Mouse (Mus musculus): ENCODE data around the gene Ensa.
"Not testable (repeated sequence)": the region's sequence is repeated elsewhere in the genome, so short reads cannot be mapped to it uniquely, and the experiment has no call there.

Ensa gene

DNA sequence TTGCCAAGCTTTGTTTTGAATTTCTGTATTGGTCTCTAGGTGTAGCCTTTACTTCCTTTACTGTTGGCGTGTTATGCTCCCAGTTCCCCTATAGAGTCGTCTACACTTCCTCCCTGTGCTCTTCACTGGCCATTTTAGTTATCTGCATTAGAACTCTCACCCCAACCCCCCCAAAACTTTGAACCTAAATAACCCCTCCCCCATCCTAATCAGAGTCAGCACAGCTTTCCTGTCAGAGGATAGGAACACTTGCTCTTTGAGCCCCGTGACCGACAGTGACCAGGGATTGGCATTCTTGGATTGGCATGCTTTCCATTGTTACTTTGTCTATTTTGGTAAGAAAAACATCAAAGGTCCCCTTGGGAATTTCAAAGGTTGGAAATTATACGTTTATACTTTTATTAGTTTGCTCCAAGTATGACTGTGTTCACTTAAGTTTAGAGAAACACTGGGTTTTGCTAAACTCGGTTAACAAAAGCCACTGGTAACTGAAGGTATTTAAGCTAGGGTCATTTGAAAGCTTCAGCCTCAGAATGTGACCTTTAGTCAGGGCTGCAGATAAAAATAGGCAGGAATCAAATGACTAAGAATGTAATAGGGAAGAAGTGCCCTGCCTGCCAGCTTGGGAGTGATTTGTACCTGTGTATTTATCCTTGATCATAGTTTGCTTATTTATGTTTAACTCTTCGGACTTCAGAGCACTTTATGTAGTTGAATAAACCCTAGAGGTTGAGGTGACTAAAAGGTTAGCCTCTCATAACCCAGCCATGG lies 37.3 kb downstream of the Ensa start:
- no peak for DNase-seq (ENCODE audit: extremely low read depth, low read depth, low spot score)

DNA sequence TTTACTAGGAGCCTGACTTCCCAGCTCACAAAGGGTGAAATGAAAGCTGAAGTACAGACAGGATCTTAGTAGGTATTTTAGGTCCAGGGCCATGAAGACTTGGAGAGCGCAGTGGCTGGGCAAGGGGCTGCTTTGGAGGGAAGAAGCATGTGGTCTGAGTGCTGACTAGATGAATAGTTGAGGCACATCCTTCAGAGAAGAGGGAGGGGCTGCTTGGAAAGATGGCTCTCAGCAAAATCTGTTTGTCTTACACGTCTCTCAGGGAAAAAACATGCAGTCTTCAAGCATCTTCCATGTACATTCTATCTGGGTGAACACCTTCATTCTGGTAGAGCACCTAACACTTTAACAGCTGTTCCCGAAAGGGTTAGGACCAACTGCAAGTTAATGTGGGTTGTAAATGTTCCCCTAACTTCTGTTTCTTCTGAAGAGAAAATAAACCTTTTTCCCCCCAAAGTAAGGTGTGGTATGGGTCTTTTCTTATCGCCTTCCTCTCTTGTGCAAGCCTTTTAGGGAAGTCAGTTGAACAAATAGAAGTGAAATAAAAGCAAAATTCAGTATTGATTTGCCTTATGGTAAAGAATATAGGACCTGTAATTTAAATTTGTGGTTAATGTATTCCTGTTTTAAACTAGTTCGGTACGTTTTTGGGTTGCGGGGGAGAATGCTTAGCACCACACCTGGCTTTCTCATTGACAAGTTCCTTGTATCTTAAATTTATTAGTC lies 38.1 kb downstream of the Ensa start:
- DNase-seq (ENCODE audit: extremely low read depth, low read depth, low spot score), result no peak

DNA sequence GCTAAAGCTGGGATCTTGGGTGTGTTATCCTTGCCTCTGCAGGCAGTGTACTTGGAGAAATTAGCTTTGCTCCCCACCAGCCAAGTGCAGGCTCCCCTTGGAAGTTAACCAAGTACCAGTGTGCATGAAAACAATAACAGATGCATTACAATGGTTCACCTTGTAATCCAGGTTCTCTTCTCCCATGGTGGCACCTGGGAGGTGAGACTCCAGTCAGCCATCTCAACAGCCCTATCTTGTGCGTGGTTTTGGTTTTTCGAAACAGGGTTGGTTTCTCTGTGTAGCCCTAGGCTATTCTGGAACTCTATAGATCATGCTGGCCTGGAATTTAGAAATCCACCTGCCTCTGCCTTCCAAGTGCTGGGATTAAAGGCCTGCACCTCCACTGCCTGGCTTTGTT lies 38.7 kb downstream of the Ensa start:
- DNase-seq (ENCODE audit: extremely low read depth, low read depth, low spot score), result no peak

DNA sequence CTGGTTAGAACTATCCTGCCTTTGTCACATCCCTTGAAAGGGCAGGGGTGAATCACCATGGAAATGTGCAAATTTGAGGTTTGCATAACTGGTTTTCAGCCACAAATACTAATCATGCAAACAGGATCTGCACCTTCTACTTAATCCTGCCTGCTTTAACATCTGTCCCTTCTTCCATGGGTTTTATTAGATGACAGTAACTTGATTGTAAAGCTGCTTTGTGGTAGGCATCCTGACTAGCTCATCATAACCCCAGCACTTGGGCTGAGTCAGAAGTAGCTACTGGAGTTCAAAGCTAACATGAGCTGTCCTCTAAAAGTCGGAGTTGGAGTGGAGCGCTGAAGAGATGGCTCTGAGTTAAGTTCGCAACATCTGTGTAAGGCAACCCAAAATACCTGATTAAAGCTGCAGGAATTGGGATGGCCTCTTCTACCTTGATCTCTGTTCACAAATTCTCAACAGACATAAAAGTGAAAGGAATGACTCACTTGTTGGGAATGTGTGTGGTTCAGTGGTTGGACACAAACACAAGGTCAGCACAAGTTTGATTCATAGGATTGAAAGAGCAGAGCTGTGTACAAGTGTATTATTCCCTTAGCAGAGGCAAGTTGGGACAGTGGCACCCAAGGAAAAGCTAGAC lies 39.3 kb downstream of the Ensa start:
- DNase-seq (ENCODE audit: extremely low read depth, low read depth, low spot score), result no peak

DNA sequence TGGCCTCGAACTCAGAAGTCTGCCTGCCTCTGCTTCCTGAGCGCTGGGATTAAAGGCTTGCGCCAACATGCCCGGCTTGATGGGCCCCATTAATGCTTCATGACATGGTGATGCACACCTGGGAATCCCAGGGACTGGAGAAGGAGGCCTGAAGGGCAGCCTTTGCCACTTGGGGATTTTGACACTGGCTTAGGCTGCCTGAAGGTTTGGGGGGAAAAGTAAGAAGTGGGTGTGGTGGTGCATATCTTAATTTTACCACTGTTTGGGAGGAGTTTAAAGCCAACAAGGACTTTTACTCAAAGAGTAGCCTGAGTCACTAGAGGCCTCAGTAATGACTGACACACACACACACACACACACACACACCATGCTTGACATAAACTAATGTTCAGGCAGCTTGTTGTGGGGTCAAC lies 40.2 kb downstream of the Ensa start:
- DNase-seq (ENCODE audit: extremely low read depth, low read depth, low spot score), result no peak

DNA sequence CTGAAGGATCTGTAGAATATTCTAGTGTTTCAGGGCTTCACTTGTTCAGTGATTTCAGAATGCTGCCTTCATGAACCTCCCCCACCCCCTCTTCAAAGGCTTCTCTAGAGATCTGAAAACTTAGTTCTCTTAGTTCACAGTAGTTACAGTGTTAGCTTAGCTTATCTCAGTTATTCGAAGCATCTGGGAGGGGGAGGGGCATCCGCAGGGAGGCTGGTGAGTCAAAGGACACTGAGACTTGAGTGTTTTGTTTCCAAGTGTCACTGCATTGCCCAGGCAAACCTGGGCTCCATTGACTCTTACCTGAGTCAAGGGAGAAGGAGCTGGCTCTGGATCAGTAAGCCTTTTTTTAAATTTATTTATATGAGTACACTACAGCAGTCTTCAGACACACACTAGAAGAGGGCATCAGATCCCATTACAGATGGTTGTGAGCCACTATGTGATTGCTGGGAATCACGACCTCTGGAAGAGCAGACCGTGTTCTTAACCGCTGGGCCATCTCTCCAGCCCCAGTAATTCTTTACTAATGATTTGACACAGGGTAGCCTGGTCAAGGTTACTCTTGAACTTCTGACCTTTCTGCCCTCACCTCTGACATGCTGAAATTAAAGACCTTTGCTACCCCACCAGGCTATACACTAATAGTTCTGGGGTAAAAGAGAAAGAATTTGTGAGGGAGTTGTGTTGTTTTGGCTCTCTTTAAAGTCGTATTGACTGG lies 41.5 kb downstream of the Ensa start:
- no peak for DNase-seq (ENCODE audit: extremely low read depth, low read depth, low spot score)

DNA sequence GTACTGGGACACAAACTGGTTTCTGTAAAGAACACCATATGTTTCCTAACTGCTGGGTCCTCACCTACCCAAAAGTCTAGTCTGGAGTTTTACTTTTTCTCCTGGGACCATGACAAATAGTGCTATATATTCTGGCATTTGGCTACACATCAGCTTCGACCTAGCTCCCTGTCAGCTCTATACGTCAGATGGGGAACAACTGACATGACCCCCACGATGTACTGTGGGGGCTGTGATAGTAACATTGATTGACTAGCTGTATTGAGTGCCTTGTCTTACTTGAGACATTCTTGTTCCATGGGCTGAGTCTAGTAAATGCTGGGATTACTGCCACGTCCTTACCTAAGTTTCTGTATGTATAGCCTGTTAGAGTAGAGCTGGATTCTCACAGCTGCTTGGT lies 42.7 kb downstream of the Ensa start:
- no peak for DNase-seq (ENCODE audit: extremely low read depth, low read depth, low spot score)

DNA sequence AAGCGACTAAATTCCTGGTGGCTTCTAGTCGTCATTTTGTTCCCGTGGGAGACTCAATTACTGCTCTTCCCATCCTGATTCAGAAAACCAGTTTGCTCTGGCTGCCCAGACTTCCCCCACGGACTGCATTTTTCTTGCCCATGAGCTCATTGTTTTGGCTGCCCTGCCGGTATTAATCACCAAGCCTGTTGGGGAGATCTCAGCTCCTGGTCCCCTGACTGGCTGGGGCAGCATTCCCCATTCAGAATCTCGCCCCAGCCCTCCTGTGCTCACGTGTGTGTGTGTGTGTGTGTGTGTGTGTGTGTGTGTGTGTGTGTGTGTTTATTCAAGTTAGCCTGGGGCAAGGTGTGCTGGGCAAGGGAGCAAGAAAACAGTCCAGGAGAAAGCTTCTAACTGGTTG lies 43.2 kb downstream of the Ensa start:
- no peak for DNase-seq (ENCODE audit: extremely low read depth, low read depth, low spot score)

DNA sequence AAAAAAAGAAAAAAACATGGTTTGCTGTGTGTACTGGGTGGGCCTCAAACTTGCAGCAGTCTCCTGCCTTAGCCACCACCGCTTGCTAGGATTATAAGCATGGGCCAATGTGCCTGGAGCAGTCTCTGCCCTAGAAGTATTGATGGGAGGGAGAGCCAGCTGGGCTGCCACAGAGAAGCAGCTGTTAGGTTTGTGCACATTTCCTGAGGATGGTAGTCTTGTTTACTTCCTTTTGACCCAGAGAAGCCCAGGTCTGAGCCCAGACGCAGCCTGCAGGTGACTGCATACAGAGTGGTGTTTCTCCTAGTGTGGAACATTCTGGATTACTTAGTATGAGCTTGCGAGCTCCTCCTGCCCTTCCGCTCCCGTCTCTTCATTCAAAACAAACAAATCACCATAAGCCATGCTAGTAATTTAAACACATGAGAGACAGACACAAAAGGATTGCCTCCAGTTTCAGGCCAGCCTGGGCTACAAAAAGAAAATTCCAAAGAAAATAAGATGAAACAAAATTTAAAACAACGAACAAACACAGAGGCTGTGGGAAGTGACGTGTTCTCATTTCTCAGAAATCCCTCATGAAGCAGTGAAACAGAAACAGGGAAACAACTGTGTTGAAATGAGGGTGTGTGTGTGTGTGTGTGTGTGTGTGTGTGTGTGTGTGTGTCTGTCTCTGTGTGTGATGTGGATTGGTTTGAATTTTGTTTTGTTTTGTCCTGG lies 44.0 kb downstream of the Ensa start:
- no peak for DNase-seq (ENCODE audit: extremely low read depth, low read depth, low spot score)

DNA sequence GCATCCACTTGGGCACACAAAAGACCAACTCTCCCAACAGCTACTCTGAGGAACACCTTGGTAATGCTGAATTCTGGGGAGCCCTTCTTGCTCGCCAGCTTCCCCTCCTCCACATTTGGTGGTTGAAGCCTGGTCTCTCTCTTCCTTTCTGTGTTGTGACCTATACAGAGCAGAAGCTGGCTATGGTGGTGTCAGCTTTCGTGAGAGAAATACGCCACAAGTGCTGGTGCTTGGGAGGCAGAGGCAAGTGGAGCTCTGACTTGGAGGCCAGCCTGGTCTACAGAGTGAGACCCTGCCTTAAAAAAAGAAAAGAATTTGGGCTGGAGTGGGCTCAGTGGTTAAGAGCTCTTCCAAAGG lies 44.5 kb downstream of the Ensa start:
- no peak for DNase-seq (ENCODE audit: extremely low read depth, low read depth, low spot score)

DNA sequence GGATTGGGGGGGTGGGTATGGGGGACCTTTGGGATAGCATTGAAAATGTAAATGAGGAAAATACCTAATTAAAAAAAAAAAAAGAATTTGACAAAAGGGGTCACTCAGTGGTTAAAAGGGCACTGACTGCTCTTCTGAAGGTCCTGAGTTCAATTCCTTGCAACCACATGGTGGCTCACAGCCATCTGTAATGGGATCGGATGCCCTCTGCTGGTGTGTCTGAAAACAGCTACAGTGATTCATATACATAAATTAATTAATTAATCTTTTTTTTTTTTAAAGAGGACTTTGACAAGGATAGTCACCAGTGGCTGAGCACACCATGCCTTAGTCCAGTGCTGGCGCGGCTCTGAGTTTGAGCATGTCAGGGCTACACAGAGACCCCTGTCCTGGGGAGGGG lies 45.6 kb downstream of the Ensa start:
- DNase-seq (ENCODE audit: extremely low read depth, low read depth, low spot score), result not testable (repeated sequence)

DNA sequence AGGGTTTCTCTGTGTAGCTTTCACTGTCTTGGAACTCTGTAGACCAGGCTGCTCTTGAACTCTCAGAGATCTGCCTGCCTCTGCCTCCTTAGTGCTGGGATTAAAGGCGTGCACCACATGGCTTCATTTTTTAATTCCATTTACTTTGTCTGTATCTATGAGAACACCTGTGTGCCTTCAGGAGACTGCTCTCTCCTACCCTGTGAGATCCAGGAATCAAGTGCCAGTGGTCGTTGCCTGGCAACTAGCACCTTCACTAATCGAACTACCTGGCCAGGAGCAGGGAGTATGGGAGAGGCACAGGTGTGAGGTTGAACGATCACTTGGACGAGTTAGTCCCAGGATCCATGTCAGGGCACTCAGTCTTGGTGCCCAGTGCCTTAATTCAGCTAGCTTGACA lies 46.4 kb downstream of the Ensa start:
- no peak for DNase-seq (ENCODE audit: extremely low read depth, low read depth, low spot score)

DNA sequence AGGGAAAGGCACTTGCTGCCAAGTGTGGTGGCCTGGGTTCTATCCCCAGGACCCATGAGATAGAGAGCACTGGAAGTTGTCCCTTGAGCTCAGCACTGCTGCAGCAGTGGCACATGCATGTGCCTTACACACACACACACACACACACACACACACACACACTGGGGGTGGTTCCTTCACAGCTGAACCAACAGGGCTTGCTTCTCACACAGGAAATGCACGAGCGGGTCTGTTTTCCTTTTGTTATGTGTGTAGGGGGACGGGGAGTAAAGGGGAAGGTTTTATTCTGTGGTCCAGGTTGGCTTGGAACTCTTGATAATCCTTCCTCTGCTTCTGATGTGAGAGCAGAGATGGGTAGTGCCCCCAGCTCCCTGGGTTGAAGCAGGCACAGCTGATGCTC lies 47.7 kb downstream of the Ensa start:
- DNase-seq (ENCODE audit: extremely low read depth, low read depth, low spot score), result no peak

DNA sequence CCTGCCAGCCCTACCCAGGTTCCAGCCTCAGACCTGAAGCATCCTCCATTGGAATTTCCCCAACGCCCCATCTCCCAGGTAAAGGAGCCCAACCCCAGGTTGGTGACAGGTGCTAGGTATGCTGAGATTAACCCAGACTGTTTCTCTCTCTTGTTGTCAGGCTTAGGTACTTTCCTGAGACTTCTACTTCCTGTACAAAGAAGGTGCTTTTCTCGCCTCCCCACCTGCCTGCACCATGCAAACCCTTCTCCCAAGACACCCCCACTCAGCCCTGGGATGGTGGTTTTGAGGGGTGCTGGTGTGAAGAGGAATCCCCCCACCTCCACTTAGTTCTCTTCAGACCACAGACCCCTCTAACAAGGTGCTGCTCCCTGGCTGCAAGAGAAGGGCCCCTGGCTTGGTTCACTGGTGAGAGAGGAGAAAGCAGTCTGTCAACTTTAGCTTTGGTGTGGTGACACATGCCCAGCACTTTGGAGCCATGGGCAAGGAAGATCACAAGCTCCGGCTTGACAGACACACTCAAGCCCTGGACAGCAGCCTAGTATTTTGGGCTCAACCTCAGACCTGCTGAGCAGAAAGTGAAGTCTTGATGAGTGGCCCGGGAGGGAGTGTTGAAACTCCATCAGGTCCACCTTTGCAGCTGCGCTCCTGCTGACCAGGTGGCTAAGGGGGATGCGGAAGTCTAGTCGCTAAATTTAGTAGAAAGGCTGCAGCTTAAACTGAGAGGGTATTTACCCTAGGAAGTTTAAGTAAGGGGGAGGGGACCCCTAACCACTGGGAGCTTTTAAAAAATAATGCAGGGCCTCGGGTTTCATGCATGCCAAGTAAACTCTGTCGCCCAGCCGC lies 48.3 kb downstream of the Ensa start:
- no peak for DNase-seq (ENCODE audit: extremely low read depth, low read depth, low spot score)

DNA sequence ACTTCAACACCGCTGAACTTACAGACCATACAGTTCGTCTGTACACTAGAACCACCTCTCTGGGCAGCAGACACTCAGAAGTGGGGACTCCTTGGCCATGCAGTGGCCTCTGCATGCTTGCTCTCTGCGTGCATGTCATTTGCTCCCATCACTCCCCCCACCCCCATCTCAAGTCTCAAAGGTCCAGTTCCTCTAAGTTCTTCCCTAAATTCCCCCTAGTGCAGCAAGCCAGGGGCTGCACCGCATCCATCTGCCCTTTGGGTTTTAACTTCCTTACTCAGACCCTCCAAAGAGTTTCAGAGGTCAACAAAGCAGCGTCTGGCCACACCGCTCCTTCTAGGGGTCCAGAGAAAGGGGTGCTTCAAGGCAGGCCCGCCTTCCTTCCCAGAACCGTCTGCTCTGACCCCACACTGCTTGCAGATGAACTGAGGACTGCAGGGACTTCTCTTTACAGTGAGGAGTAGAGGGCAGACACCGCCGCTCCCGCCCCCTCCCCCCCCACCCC lies 49.0 kb downstream of the Ensa start:
- DNase-seq (ENCODE audit: extremely low read depth, low read depth, low spot score), result no peak

DNA sequence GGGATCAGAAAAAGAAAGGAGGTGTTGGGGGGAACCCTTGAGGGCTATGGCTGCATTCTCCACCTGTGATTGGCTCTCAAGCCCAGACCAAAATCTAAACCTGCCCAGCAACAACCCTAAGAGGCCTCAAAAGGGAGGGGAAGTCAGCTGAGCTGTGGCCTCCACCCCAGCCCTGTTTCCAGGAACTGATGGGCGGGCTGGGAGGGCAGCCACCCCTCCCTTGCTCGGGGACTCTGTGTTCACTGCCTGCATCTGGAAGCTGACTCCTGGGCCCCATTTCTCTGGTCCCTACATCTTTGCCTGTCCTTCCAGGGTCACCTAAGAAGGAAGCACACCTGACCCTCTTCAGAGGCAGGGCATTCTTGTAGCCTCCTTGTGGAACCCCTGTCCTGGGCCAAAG lies 49.4 kb downstream of the Ensa start:
- DNase-seq (ENCODE audit: extremely low read depth, low read depth, low spot score), result no peak

DNA sequence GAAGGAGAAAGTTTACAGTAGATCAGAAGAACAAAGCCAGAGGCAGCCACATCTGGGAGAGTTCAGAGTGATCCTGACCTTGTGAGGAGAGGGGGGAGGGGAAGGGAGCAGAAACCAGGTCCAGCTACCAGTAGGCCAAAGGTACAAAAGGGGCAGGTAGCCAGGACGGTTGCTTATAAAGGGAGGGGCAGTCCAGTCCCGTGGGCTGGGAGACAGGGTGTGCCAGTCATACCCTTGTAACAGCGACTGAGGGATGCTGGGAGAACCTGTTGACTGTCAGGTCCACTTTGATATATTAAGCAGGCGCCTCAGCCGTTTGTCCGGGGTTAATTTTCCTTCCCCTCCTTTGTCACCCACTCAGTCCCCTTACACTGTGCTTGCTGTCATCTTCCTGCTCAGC lies 50.0 kb downstream of the Ensa start:
- DNase-seq (ENCODE audit: extremely low read depth, low read depth, low spot score), result no peak

DNA sequence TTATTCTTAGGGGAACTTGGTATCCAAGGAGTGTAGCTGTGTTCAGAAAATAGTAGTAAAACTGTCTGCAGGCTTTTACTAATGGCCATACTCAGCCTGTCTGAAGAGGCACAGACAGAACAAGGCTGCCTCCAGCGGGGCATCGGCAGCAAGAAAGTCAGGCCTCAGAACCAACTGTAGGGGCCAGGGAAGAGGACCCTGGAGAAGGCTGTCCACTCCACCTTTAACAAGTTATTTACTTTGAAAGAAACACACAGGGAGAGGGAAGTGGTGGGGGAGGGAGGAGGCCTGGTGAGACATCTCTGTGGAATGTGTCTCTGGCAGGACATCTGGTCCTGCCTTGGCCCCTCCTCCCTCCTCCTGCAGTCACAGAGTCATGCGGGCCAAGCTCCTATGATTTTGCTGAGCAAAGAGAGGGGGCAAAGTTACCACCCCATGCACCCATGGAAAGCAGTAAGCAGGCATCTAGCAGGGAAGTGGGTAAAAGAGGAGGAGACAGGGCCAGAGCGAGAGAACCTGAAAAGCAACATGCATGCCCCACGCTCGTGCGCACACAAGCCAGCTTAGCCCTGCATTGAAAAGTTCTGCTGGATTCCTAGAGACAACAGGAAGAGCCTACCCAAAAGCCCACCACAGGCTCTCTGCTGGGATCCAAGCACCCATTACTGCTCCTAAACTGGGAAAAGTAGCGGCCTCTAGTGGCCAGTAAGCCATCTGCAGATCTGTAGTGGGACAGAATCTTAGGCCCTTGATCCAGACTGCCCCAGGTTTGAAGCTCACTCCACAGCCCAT lies 50.7 kb downstream of the Ensa start:
- no peak for DNase-seq (ENCODE audit: extremely low read depth, low read depth, low spot score)

DNA sequence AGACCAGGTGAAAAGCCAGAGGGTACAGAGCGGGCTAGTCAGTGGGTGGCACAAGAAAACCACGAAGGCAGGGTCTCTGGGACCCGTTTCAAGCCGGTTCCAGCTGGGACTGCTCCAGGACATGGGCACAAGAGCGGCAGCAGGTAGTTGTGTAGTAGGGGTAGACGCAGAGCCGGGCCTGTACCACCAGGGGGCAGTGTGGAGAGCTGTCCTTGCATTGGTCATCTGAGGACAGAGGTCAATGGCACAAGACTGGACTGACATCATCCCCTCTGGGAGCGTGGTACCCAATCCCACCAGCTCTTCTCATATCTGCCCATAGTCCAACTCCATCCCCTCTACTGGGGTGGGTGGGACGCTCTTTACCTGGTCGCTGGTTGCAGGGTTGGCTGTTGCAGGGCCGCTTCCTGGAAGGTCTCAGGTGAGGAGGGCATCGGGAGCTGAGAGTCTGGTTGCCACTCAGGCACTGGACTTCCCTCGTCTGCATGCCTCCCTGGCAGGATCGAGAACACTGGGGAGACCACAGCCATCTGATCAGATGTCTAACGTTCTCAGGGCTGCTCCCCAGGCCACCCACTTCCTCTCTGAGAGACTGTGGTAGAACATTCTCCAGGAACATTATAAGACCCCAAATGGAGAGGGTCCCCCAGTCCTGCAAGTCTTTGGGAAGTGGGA lies 52.1 kb downstream of the Ensa start:
- no peak for DNase-seq (ENCODE audit: extremely low read depth, low read depth, low spot score)
